Mouse (Mus musculus): ENCODE data around the gene Adam1a. TPM values are rescaled to one million over a fixed set of nuclear protein-coding genes. Genes with fewer than 3 reads are reported as not detected.
"Not testable (repeated sequence)": the region's sequence is repeated elsewhere in the genome, so short reads cannot be mapped to it uniquely, and the experiment has no call there.

Adam1a gene
- total RNA-seq, 2 experiments from 2014 or later: 12.1 to 14.9 TPM

- TF ChIP-seq CTCF (IDR thresholded peaks at IDR 0.05): no peak
Measured at GRCm38 (mm10) chr5:121525774-121526450, 19.4 kb downstream of the Adam1a start.

GRCm38 (mm10) chr5:121519758-121520157, 25.5 kb downstream of the Adam1a start:
- DNase-seq (ENCODE audit: extremely low spot score in 1 of 2, low spot score in 2 of 2); H3K4me3 ChIP-seq; H3K27ac ChIP-seq; intact Hi-C loops (cut with DNase I): not testable (repeated sequence)

More at GRCm38 (mm10) chr5:121525774-121526450, 19.4 kb downstream of the Adam1a start:
- Histone ChIP-seq H3K4me3 (no peak overlapping the region), H3K27ac (no peak overlapping the region)
- DNase-seq (ENCODE audit: extremely low spot score in 1 of 2, low spot score in 2 of 2): no peak
- intact Hi-C loops (cut with DNase I): no loop called here

DNA sequence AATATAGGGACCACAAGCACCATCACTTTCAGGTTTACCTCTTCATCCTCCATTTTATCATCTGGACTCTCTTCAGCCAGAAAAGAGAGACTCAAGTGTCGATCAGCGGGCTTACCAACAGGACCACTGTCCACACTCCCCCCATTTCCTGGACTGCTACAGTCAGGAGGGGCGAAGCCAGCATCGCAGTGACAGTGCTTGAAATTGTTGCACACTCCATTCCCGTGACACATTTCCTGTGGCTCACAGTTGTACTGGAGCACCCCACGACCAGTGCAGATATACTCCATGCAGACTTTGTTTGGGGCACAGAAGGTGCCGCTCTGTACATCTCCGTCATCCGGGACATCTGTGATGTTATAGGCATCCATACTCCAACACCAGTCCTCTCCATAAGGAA, 26.3 kb downstream of the Adam1a start:
- Histone ChIP-seq H3K4me3 (no peak overlapping the region), H3K27ac (no peak overlapping the region)
- intact Hi-C loops (cut with DNase I): no loop called here
- TF ChIP-seq CTCF (IDR thresholded peaks at IDR 0.05): no peak
- DNase-seq (ENCODE audit: extremely low spot score in 1 of 2, low spot score in 2 of 2): no peak

- Histone ChIP-seq H3K4me3 (no peak overlapping the region), H3K27ac (no peak overlapping the region)
- no peak for DNase-seq (ENCODE audit: extremely low spot score in 1 of 2, low spot score in 2 of 2)
- no peak for TF ChIP-seq CTCF (IDR thresholded peaks at IDR 0.05)
- intact Hi-C loops (cut with DNase I): no loop called here
Measured at GRCm38 (mm10) chr5:121510009-121510408, 35.3 kb downstream of the Adam1a start.

- DNase-seq (ENCODE audit: extremely low spot score in 1 of 2, low spot score in 2 of 2): no peak
- H3K4me3 ChIP-seq: no peak overlapping the region
- no peak for TF ChIP-seq CTCF (IDR thresholded peaks at IDR 0.05)
- no peak overlapping the region for H3K27ac ChIP-seq
- intact Hi-C loops (cut with DNase I): no loop called here
Measured at GRCm38 (mm10) chr5:121506846-121507245, 38.4 kb downstream of the Adam1a start.

DNA sequence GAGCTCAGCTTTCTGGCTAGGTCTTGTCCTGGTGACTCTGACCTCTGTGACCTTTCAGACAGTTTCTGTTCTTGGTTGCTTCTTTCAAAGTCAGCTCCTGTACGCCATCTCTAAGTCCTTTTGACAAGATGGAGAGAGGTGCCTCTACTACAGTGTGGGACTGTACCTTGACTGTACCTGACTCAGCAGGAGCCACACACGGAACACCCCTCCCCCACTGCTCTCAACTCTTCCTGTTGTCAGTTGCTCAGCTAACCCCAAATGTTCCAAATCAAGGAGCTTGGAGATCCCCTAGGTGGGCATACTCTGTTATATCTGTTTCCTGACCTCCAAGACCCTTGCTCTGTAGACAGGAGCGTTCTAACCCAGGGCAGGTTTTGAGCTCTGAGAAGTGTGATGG, 42.1 kb downstream of the Adam1a start, which contains the start of gene Adam1b:
TSS of gene Adam1b (minus strand) at position 205 of the 400 bp plus-strand sequence.
- no peak for TF ChIP-seq CTCF (IDR thresholded peaks at IDR 0.05)
- H3K27ac ChIP-seq: no peak within 1 kb of the TSS
- no peak within 1 kb of the TSS for H3K4me3 ChIP-seq
- intact Hi-C loops (cut with DNase I): no loop called here
- DNase-seq (ENCODE audit: extremely low spot score in 1 of 2, low spot score in 2 of 2): no peak

DNA sequence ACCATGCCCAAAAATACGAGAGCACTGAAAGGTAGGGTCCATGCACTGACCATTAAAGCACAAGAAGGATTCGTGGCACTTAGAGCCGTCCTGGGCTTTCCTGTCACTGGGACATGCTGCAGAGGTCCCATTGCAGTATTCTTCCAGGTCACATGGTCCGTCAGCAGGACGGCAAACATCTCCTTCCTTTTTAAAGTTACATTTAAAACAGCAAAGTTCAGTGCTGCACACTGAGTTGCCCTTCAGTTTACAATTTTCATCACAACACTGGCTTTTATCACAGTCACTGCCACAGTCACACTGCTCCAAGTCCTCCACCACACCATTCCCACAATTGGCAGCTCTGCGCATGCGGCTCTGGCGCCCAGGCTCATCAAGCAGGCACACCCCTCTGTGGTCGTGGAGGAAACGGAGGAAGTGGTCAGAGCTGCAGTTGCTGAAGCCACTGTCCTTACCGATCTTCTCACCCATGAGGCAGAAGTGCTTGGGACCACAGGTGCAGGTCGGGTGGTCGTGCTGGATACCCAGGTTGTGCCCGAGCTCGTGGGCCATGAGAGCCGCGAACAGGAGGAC, 43.8 kb downstream of the Adam1a start:
- H3K27ac ChIP-seq; H3K4me3 ChIP-seq; DNase-seq (ENCODE audit: extremely low spot score in 1 of 2, low spot score in 2 of 2); intact Hi-C loops (cut with DNase I): not testable (repeated sequence)

- intact Hi-C loops (cut with DNase I): no loop called here
- Histone ChIP-seq H3K27ac (no peak overlapping the region), H3K4me3 (no peak overlapping the region)
- no peak for DNase-seq (ENCODE audit: extremely low spot score in 1 of 2, low spot score in 2 of 2)
- no peak for TF ChIP-seq CTCF (IDR thresholded peaks at IDR 0.05)
Measured at GRCm38 (mm10) chr5:121500719-121501118, 44.6 kb downstream of the Adam1a start.

DNA sequence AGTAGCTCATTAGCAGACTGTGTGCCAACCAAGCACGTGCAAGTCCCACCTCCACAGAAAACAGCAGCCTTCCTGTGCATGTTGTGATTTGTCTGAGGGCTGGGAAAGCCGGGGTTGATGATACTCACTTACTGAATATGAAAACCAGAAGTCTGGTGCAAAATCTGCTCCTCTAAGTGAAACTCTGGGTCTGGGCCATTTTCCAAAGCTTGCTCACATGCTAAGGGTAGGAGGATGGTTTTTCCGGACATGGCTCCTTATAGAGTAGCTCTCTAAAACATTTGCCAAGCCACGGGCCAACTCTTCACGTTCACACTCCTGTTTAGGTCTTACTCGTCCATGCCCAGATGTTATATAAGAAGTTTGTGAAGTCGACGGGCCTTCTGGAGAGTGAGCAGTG, 52.0 kb downstream of the Adam1a start:
- Histone ChIP-seq H3K4me3 (no peak overlapping the region), H3K27ac (no peak overlapping the region)
- DNase-seq (ENCODE audit: extremely low spot score in 1 of 2, low spot score in 2 of 2): peak in 1 of 2 experiments; percentile 64
- no peak for TF ChIP-seq CTCF (IDR thresholded peaks at IDR 0.05)
- intact Hi-C loops (cut with DNase I): no loop called here

DNA sequence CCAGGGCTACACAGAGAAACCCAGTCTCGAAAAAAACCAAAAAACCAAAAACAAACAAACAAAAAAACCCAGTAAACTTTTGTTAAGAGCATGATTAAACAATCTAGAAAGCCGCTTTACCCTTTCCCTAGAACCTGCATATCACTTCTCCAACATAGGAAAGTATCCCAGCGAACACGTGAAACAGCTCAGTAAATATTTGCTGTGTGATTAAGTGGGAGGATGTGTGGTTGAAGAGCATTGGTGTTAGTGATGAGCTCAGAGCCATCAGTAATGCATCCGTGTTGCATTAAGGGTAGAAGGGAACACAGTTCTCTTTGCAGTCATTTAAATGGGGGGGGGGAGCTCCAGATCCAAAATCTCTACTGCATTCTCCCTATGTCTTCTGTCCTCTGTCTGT, 60.5 kb downstream of the Adam1a start:
- no peak for DNase-seq (ENCODE audit: extremely low spot score in 1 of 2, low spot score in 2 of 2)
- intact Hi-C loops (cut with DNase I): no loop called here
- Histone ChIP-seq H3K4me3 (no peak overlapping the region), H3K27ac (no peak overlapping the region)
- no peak for TF ChIP-seq CTCF (IDR thresholded peaks at IDR 0.05)

DNA sequence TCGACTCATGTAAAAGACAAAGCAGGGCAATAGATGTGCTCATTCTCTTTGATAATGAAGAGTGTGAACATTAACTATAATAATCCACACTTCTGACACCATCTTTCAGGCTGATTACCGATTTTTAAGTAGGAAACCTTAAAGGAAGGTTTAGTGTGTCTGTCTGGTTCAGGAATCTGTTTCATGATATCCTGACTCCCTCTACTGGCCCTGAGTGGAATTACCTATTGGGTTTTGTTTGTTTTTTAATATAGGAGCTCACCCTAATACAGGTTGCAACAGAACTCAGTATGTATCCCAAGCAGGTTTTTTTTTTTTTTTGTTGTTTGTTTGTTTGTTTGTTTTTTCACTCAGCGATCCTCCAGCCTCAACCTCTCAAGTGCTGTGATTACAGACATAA, 67.6 kb downstream of the Adam1a start:
- Histone ChIP-seq H3K4me3 (no peak overlapping the region), H3K27ac (no peak overlapping the region)
- intact Hi-C loops (cut with DNase I): no loop called here
- DNase-seq (ENCODE audit: extremely low spot score in 1 of 2, low spot score in 2 of 2): no peak
- TF ChIP-seq CTCF (IDR thresholded peaks at IDR 0.05): peak; percentile 81

- no peak overlapping the region for H3K27ac ChIP-seq
- DNase-seq (ENCODE audit: extremely low spot score in 1 of 2, low spot score in 2 of 2): no peak
- no peak for TF ChIP-seq CTCF (IDR thresholded peaks at IDR 0.05)
- intact Hi-C loops (cut with DNase I): no loop called here
- no peak overlapping the region for H3K4me3 ChIP-seq
Measured at GRCm38 (mm10) chr5:121476040-121476439, 69.2 kb downstream of the Adam1a start.

DNA sequence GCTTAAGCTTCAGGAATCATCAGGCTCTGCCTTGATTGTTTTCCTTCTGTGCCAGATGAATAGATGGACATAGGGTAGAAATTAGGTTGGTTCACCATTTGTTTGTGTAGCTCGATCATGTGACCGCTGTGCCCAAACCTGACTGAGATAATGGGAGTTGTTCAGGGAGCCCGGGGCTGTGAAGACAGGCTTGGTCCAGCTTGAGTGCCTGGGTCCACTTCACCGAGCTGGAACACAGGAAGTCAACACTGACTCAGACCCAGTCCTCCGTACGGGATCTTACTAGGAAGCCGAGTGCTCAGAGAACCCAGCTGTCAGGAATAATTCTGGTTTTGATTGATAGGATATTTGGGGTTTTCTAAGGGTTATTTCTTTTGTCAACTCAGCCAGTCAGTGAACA, 70.7 kb downstream of the Adam1a start:
- DNase-seq (ENCODE audit: extremely low spot score in 1 of 2, low spot score in 2 of 2): no peak

More for the DNA sequence above, 70.7 kb downstream of the Adam1a start:
- TF ChIP-seq CTCF (IDR thresholded peaks at IDR 0.05): no peak
- H3K27ac ChIP-seq: no peak overlapping the region
- intact Hi-C loops (cut with DNase I): no loop called here
- no peak overlapping the region for H3K4me3 ChIP-seq
